Mouse (Mus musculus) olfactory bulb, adult 2 months (tissue): Measurements from ENCODE around the gene Syngr2.

Experiments
- CTCF ChIP-seq: fragments of 200-500 bp; IDR thresholded peaks from 2 replicates; pipeline ENCODE4 v1.5.1; 2012; ENCODE audit warnings: low read depth, mild to moderate bottlenecking, low read length, moderate library complexity; ENCODE audit not compliant: insufficient read depth
- POLR2A ChIP-seq: fragments of 200-500 bp; IDR thresholded peaks from 2 replicates; pipeline ENCODE4 v1.6.1; 2012; ENCODE audit warnings: mild to moderate bottlenecking, low read depth, low read length, moderate library complexity; ENCODE audit not compliant: insufficient read depth

DNA sequence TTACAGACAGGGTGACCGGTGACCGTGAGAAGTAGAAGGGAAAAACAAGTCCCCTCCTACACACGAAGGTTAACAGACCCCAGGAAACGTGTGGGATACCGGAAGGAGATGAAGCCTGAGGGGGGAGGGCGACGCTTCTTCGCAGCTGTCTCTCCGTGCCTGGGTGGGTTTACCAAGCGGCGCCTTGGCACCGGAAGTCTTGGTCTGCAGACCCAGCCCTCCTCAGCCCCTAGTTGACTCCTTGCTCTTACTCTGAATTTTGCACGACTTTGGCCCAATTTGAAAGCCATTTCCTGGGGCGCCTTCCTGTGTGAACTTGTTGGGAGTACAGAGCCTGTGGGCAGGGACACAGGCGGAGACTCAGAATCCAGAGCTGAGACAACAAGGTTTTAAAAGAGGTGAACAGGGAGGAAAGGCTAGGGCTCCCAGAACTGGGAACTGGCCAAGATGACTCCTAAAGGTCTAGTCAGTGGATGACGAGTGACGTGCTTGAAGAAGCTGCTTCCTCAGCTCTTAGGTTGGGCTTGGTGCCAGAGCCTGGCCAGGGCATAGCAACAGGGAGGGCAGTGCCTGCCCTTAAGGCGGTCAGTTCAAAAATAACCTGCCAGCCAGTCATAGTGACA is 28.2 kb upstream of the Syngr2 start:
- TF ChIP-seq CTCF: no peak
- TF ChIP-seq POLR2A: no peak
